Mouse (Mus musculus) intestine, postnatal 0 days (tissue): ENCODE measurements around the gene 4931406P16Rik. TPM values are rescaled to one million over a fixed set of nuclear protein-coding genes. Genes with fewer than 3 reads are reported as not detected.

ENCODE experiments used
- ATAC-seq: fragments of 200-750 bp; cut with Nextera tagmentation; 2 replicates; pipeline ENCODE4 v1.8.0; 2017; ENCODE audit warnings: mild to moderate bottlenecking, moderate TSS enrichment, moderate library complexity
- H3K27ac ChIP-seq: fragments of 300-500 bp; sonication (generic); 2 replicates; pipeline ENCODE4 v1.5.1; 2014; ENCODE audit warnings: mild to moderate bottlenecking, low read depth, low read length, moderate library complexity
- H3K27me3 ChIP-seq: fragments of 300-500 bp; sonication (generic); replicated peaks from 2 replicates; pipeline ENCODE4 v1.6.1; 2014; ENCODE audit warnings: low read length, mixed read lengths; ENCODE audit not compliant: control insufficient read depth, insufficient read depth
- H3K36me3 ChIP-seq: fragments of 300-500 bp; sonication (generic); 2 replicates; pipeline ENCODE4 v1.6.1; 2014; ENCODE audit warnings: mild to moderate bottlenecking, moderate library complexity; ENCODE audit not compliant: control insufficient read depth, insufficient read depth
- H3K4me1 ChIP-seq: fragments of 300-500 bp; sonication (generic); replicated peaks from 2 replicates; pipeline ENCODE4 v1.6.1; 2014; ENCODE audit warnings: antibody characterized with exemption, low read length, mixed read lengths; ENCODE audit not compliant: control insufficient read depth, insufficient read depth
- H3K4me2 ChIP-seq: fragments of 300-500 bp; sonication (generic); replicated peaks from 2 replicates; pipeline ENCODE4 v1.6.1; 2014; ENCODE audit warnings: low read depth, mild to moderate bottlenecking, moderate library complexity
- H3K4me3 ChIP-seq: fragments of 300-500 bp; sonication (generic); 2 replicates; pipeline ENCODE4 v1.5.1; 2014; ENCODE audit warnings: low read depth, low read length
- H3K9ac ChIP-seq: fragments of 300-500 bp; sonication (generic); 2 replicates; pipeline ENCODE4 v1.6.1; 2014; ENCODE audit warnings: mild to moderate bottlenecking, low read depth, low read length
- H3K9me3 ChIP-seq: fragments of 300-500 bp; sonication (generic); 2 replicates; pipeline ENCODE4 v1.6.1; 2016; ENCODE audit warnings: mixed run types; ENCODE audit not compliant: control insufficient read depth
- CTCF ChIP-seq: sonication (generic); IDR thresholded peaks from 2 replicates; pipeline ENCODE4 v1.5.1; 2016; ENCODE audit warnings: low read depth, mild to moderate bottlenecking, control low read depth, antibody characterized with exemption, moderate library complexity
- WGBS: fragments of 180-500 bp; shearing (Covaris S2); extraction: QIAGEN DNeasy Blood & Tissue Kit; methylation state at CpG from one replicate; pipeline ENCODE4 v1.1.7; 2014; 5-methylcytosine and 5-hydroxymethylcytosine counted together
- polyA plus RNA-seq: library from polyadenylated mRNA; unstranded; fragments of >200 nt; fragmentation: Nextera tagmentation; extraction: Ambion mirVana; gene quantifications from 2 replicates; pipeline ENCODE4 v1.2.1, GENCODE M21; 2015

The 4931406P16Rik gene
- polyA plus RNA-seq, 1 experiment from 2014 or later = 18.6 TPM

GRCm38 (mm10) chr7:34265876-34266346, 47.4 kb downstream of the 4931406P16Rik start:
- WGBS = 38% methylated on average over 5 of the region's 5 CpGs
- H3K27ac ChIP-seq = no peak overlapping the region

GRCm38 (mm10) chr7:34263437-34263836, 49.9 kb downstream of the 4931406P16Rik start:
- Histone ChIP-seq H3K4me3 (no peak overlapping the region), H3K4me2 (no peak overlapping the region), H3K9ac (no peak overlapping the region), H3K27me3 (no peaks in the 10 kb centered on the region), H3K36me3 (peaks cover 32% of the 10 kb centered on the region; the same call in 1 of the 2 replicates), H3K9me3 (no peaks in the 10 kb centered on the region), H3K27ac (no peak overlapping the region), H3K4me1 (no peaks in the 10 kb centered on the region)
- TF ChIP-seq CTCF = no peak
- 89% methylated on average over 5 of the region's 5 CpGs for WGBS
- ATAC-seq = no peak

More at GRCm38 (mm10) chr7:34265876-34266346, 47.4 kb downstream of the 4931406P16Rik start:
- no peaks in the 10 kb centered on the region for H3K4me1 ChIP-seq
- no peaks in the 10 kb centered on the region for H3K9me3 ChIP-seq
- H3K9ac ChIP-seq = no peak overlapping the region
- H3K4me3 ChIP-seq = no peak overlapping the region
- TF ChIP-seq CTCF = peak; percentile 88
- no peaks in the 10 kb centered on the region for H3K27me3 ChIP-seq
- H3K36me3 ChIP-seq = peaks cover 17% of the 10 kb centered on the region; the same call in 1 of the 2 replicates
- ATAC-seq = peak; percentile 65
- no peak overlapping the region for H3K4me2 ChIP-seq

- Histone ChIP-seq H3K27ac (no peak overlapping the region), H3K27me3 (no peaks in the 10 kb centered on the region), H3K4me2 (no peak overlapping the region), H3K9me3 (no peaks in the 10 kb centered on the region), H3K36me3 (peaks cover 74% of the 10 kb centered on the region), H3K4me3 (no peak overlapping the region), H3K4me1 (no peaks in the 10 kb centered on the region), H3K9ac (no peak overlapping the region)
- 91% methylated on average over 1 of the region's 1 CpGs for WGBS
- TF ChIP-seq CTCF = no peak
- no peak for ATAC-seq
Observed at GRCm38 (mm10) chr7:34258407-34258806, 54.9 kb downstream of the 4931406P16Rik start.

DNA sequence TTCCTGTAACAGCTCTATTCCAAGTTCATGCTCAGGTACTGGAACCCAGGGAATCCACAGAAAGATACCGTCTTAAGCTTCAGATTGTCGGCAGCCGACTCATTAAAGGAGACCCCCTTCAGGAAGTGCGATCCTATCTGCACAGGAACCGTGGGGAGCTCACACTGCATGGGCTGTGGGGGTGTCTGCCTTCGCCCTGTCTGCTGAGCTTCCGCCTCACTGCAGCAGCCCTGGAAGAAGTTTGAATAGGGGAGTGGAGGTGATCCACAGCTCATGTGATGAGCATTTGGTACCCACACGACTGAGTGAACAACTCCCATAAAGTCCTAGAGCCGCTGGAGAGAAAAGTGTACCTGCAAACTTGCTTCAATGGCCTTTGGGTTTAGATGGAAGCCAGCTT, 56.1 kb downstream of the 4931406P16Rik start:
- Histone ChIP-seq H3K9ac (no peak overlapping the region), H3K4me1 (no peaks in the 10 kb centered on the region), H3K36me3 (peaks cover 73% of the 10 kb centered on the region), H3K9me3 (no peaks in the 10 kb centered on the region), H3K4me2 (no peak overlapping the region), H3K4me3 (no peak overlapping the region), H3K27ac (no peak overlapping the region), H3K27me3 (no peaks in the 10 kb centered on the region)
- WGBS = 80% methylated on average over 9 of the region's 9 CpGs
- TF ChIP-seq CTCF = no peak
- ATAC-seq = no peak

GRCm38 (mm10) chr7:34255916-34256315, 57.4 kb downstream of the 4931406P16Rik start:
- H3K36me3 ChIP-seq = peaks cover 72% of the 10 kb centered on the region
- H3K9me3 ChIP-seq = no peaks in the 10 kb centered on the region
- no peaks in the 10 kb centered on the region for H3K27me3 ChIP-seq
- ATAC-seq = no peak
- peak overlapping the region; percentile 5; the same call in 1 of the 2 replicates for H3K27ac ChIP-seq
- H3K9ac ChIP-seq = no peak overlapping the region
- H3K4me3 ChIP-seq = no peak overlapping the region
- TF ChIP-seq CTCF = no peak
- no peaks in the 10 kb centered on the region for H3K4me1 ChIP-seq
- 88% methylated on average over 1 of the region's 1 CpGs for WGBS
- no peak overlapping the region for H3K4me2 ChIP-seq

GRCm38 (mm10) chr7:34255137-34255536, 58.2 kb downstream of the 4931406P16Rik start:
- no peak for TF ChIP-seq CTCF
- WGBS = 70% methylated on average over 3 of the region's 3 CpGs
- H3K9ac ChIP-seq = no peak overlapping the region
- H3K9me3 ChIP-seq = no peaks in the 10 kb centered on the region
- H3K4me1 ChIP-seq = no peaks in the 10 kb centered on the region
- no peaks in the 10 kb centered on the region for H3K27me3 ChIP-seq
- no peak overlapping the region for H3K4me2 ChIP-seq
- H3K36me3 ChIP-seq = peaks cover 75% of the 10 kb centered on the region
- 0 out of 2 replicates have a peak overlapping the region, but pooled peaks have one; percentile 11 for H3K27ac ChIP-seq
- ATAC-seq = no peak
- no peak overlapping the region for H3K4me3 ChIP-seq
